Mouse (Mus musculus) midbrain, embryonic 10.5 days (tissue): Measurements from ENCODE around the gene Otx1. TPM values are rescaled to one million over a fixed set of nuclear protein-coding genes. Genes with fewer than 3 reads are reported as not detected.
A peak's percentile ranks its signal among the peaks of the same experiment; 100 is the strongest.

Experiments
- DNase-seq: peaks from one replicate; pipeline ENCODE4 v3.0.0-alpha.2; 2017; ENCODE audit warnings: low spot score
- H3K27ac ChIP-seq: fragments of 300-500 bp; sonication (generic); replicated peaks from 2 replicates; pipeline ENCODE4 v1.5.1; 2016; ENCODE audit warnings: mild to moderate bottlenecking
- H3K27me3 ChIP-seq: fragments of 300-500 bp; sonication (generic); 2 replicates; pipeline ENCODE4 v1.6.1; 2016; ENCODE audit warnings: low read depth, mild to moderate bottlenecking; ENCODE audit not compliant: poor library complexity, severe bottlenecking
- H3K36me3 ChIP-seq: fragments of 300-500 bp; sonication (generic); 2 replicates; pipeline ENCODE4 v1.6.1; 2016; ENCODE audit warnings: mild to moderate bottlenecking, moderate library complexity
- H3K4me1 ChIP-seq: fragments of 300-500 bp; sonication (generic); 2 replicates; pipeline ENCODE4 v1.6.1; 2016
- H3K4me3 ChIP-seq: fragments of 300-500 bp; sonication (generic); 2 replicates; pipeline ENCODE4 v1.5.1; 2016; ENCODE audit warnings: mild to moderate bottlenecking, moderate library complexity
- H3K9me3 ChIP-seq: fragments of 300-500 bp; sonication (generic); replicated peaks from 2 replicates; pipeline ENCODE4 v1.6.1; 2016; ENCODE audit warnings: mild to moderate bottlenecking
- WGBS: fragments of 180-500 bp; shearing (Covaris S2); methylation state at CpG from one replicate; pipeline ENCODE4 v1.1.7; 2016; 5-methylcytosine and 5-hydroxymethylcytosine counted together
- polyA plus RNA-seq: library from polyadenylated mRNA; unstranded; fragments of >200 nt; fragmentation: Nextera tagmentation; extraction: Ambion mirVana; gene quantifications from 2 replicates; pipeline ENCODE4 v1.2.1, GENCODE M21; 2016

Gene Otx1
- polyA plus RNA-seq, 1 experiment from 2014 or later = 44.5 TPM

DNA sequence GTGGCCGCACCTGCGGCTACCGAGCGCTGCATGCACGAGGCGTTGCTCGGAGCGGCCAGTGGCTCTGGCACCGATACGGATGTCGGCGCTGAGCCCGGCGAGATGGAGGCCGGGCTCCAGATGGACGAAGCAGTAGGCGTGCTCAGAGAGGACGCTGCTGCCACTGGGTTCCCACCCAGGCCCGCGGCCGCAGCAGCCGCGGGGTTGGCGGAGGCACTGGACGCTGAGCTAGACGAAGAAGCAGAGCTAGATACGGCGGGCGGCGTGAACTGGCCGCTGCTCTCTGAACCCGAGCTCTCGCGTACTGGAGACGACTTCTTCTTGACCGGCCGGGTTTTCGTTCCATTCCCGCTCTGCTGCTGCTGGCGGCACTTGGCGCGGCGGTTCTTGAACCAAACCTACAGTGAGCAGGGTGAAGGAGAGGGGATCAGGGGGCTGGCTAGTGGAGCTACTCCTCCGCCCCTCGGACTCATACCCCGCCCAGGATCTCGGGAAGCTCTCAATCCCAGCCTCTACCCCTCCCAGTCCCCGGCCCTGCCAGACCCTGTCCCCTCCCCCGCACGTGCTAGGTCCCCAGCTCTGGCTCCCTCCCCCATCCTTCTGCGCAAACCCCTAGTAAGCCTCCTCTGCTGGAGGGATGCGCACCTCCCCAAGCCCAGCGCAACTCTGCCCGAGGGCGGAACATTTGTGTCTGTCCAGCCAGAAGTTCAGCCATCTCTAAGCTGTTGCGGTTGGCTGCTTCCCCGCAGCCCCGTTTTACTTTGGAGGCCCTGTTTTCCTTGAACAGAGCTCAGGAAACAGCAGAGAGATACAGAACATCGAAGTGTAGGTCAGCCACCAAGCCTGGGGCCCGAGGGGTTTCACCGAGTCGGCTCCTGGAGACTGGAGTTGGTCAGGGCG lies 5.8 kb downstream of the Otx1 start:
- Histone ChIP-seq H3K27ac (peak overlapping the region; percentile 100), H3K36me3 (peaks cover 63% of the 10 kb centered on the region), H3K27me3 (peaks cover 94% of the 10 kb centered on the region), H3K9me3 (no peaks in the 10 kb centered on the region), H3K4me1 (peaks cover 84% of the 10 kb centered on the region), H3K4me3 (peak overlapping the region; percentile 85)
- 1% methylated on average over 63 of the region's 63 CpGs for WGBS
- peak; percentile 88 for DNase-seq

DNA sequence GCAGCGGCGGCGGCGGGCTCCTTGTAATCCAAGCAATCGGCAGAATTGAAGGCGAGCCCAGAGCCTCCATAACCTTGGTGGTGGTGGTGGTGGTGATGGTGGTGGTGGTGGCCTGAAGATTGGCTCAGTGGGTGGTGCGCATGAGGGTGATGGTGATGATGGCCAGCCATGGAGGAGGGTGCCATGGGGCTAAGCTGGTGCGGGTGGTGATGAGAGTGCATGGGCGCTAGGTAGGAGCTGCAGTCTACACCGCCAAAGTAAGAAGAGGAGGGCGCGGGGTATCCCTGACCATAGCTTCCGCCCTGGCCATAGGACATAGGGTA lies 6.4 kb downstream of the Otx1 start:
- peak; percentile 60 for DNase-seq
- WGBS = 6% methylated on average over 13 of the region's 13 CpGs
- peaks cover 84% of the 10 kb centered on the region for H3K4me1 ChIP-seq
- peak overlapping the region; percentile 100 for H3K27ac ChIP-seq
- peaks cover 100% of the 10 kb centered on the region for H3K27me3 ChIP-seq
- peaks cover 63% of the 10 kb centered on the region for H3K36me3 ChIP-seq
- H3K9me3 ChIP-seq = no peaks in the 10 kb centered on the region
- H3K4me3 ChIP-seq = peak overlapping the region; percentile 85

DNA sequence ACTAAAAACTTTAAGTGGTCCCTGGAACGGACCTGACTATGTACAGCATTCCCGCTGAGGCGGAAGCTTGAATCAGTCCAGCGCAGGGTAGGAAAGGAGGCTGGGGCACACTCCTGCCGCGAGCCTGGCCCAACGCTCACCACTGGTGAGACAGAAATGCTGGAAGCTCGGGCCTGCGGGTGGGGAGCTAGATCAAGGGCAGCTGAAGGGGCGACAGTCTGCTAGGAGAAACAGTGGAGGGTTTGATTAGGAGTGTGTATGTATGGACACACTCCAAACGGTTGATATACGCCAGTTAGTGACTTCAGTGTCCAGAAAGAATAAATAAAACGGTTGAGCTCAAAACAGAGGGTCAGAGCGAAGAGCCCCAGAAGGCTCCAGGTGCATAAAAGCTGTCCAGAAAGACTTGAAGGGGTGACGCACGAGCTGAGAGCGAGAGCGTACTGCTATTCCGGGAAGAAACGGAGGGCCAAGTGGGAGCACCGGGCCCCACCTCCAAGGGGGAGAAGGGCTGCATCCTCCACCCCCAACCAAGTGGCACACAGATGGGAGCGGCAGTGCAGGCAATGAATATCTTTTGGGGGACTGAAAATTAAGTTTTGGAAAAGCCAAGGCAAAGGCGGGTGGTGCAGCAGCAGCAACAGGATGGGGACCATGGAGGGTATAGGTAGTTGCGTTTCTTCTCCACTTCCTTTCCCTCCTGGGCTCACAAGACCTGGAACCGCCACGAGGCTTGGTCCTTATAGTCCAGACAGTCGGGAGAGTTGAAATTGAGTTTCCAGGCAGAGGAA lies 7.0 kb downstream of the Otx1 start:
- Histone ChIP-seq H3K27me3 (peaks cover 100% of the 10 kb centered on the region), H3K27ac (peak overlapping the region; percentile 100), H3K36me3 (peaks cover 63% of the 10 kb centered on the region), H3K4me3 (peak overlapping the region; percentile 85), H3K9me3 (no peaks in the 10 kb centered on the region), H3K4me1 (peaks cover 78% of the 10 kb centered on the region)
- DNase-seq = peak; percentile 53
- WGBS = 7% methylated on average over 27 of the region's 27 CpGs

DNA sequence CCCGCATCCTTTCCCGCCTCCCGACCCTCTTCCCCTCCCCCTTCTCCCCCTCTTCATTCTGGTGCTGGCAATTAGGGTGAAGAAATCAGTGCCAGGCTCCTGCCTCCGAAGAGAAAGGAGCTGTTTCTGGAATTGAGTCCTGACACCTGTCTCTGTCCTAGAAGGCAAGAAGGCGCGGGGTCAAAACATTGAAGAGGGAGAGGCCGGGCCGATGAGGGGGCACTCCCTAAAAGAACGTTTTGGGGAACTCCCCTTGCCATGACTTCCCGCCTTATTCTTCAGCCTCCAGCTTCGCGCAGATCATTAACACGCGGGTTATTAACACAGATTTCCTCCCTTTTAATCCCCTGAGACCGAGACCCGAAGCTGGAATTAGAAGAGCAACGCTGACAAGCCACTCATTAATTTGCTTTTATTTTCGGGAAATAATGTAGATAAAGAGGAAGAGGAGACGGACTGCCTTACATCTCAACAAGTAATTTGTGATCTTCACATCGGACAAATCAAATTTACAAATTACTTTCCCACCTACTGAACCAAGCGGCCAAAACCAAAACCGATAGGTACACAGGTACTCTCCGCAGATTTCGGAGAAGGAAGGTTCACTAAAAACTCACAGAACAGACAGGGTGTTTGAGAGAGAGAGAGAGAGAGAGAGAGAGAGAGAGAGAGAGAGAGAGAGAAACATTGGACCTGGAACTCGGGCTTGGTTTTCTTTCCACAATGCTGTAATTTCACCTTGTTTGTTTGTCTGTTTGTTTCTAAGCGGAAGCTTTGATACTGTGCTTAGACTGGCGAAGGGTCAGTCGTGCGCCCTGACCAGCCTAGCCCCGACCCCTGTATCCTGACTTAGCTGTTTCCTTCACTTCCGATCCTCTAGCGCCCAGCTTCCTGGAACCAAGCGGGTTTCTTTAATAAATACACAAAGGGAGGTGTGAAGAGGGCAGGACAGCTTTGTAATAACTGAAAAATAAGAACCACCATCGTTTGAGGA lies 8.0 kb downstream of the Otx1 start:
- 3% methylated on average over 34 of the region's 34 CpGs for WGBS
- H3K27me3 ChIP-seq = peaks cover 96% of the 10 kb centered on the region
- peaks cover 70% of the 10 kb centered on the region for H3K4me1 ChIP-seq
- peak overlapping the region; percentile 85 for H3K4me3 ChIP-seq
- no peaks in the 10 kb centered on the region for H3K9me3 ChIP-seq
- H3K27ac ChIP-seq = peak overlapping the region; percentile 100
- H3K36me3 ChIP-seq = peaks cover 60% of the 10 kb centered on the region
- DNase-seq = peak; percentile 61

DNA sequence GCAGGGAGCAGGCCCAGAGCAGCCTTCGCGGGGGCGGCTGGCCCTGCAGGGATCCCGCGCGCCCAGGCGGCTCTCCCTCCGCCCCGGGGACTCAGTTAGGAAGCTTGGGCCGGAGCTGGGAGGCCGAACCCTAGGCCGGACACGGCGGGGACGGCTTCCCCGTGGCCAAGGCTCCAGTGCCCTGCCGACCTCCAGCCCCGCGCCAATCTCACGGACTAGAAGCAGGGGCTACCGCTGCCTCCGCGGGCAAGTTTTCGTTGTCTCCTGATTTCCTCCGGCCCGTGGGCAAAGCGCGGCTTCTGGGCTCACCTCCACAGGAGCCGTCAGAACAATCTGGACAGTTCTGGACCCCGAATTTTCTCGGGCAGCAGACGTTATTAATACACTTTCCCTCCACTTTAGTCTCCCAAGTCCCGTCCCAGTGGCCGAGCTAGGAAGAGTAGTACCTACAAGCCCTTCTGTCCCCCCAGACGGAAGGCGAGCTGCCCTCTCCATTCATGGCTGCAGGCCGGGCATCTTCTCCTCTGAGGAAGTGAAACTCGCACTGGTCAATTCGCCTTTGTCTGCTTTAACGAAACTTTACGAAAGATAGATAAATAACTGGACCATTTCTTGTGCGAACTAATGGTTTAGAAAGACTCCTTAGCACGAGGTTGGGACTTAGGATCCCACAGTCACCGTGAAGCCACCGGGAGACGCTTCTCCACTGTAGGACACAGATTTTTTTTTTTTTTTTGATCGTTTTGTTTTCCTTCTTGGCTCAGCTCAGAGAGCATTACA lies 8.9 kb downstream of the Otx1 start:
- Histone ChIP-seq H3K9me3 (no peaks in the 10 kb centered on the region), H3K4me1 (peaks cover 61% of the 10 kb centered on the region), H3K4me3 (peak overlapping the region; percentile 85), H3K27me3 (peaks cover 94% of the 10 kb centered on the region), H3K36me3 (peaks cover 51% of the 10 kb centered on the region), H3K27ac (peak overlapping the region; percentile 100)
- under 1% methylated on average over 47 of the region's 47 CpGs for WGBS
- peak; percentile 75 for DNase-seq

DNA sequence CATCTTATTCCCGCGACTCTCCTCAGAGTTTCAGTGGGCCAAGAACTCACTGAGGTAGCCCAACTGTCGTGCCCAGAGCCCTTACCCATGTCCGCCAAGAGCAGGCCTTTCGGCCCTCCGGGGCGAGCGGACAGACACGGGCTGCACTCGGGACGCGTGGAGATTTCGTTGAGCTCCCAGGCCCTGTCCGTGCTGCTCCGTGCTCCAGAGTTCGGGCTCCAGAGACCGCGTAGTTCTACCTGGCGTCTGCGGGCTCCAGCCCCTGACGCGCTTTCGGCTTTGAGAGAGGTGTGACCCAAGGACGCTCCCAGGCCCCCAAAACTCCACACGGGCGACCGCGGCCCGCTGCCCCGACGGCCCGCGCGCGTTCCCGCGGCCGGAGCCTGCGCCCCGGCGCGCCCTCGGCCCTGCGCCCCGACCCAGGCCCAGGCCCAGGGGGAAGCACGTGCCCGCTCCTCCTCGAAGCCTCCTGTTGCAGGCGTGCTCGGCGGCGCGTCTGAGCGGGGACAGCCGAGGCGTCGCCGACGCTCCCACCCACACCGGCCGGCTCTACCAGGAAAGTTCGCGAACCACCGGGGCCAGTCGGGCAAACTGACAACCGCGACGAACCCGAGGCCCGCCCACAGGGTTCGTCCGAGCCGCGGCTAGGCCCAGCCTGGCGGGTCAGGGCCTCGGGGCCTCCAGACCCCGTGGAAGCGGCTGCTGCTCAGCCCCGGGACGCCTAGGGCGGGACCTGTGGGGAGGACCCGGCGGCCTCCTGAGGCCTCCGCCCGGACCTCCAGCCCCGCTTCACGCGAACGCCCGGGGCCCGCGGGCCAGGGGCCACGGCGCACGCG lies 9.7 kb downstream of the Otx1 start:
- H3K27ac ChIP-seq = peak overlapping the region; percentile 100
- peaks cover 86% of the 10 kb centered on the region for H3K27me3 ChIP-seq
- H3K4me1 ChIP-seq = peaks cover 55% of the 10 kb centered on the region

DNA sequence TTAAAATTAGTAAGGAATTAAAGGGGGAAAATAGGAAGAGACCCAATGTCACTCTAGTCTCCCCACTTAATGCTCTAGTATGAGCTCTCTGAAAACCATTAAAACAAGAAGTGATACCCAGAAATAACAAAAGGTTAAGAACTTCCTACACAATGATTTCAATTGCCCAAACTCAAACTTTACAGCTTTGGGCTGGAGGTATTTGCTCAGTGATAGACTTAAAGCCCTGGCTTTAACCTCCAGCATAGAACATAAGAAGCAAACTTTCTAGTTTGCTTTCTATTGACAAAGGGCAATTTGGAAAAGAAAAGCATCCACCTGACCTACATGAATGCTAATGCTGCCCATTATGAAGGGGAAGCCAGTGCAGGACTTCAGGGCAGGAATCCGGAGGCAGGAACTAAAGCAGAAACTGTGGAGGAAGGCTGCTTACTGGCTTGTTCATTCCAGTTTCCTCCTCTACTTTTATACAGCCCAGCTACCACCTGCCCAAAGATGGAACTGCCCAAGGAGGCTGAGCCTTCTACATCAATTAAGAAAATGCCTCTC lies 14.2 kb downstream of the Otx1 start:
- Histone ChIP-seq H3K27me3 (peaks cover 41% of the 10 kb centered on the region), H3K27ac (no peak overlapping the region), H3K9me3 (no peaks in the 10 kb centered on the region), H3K4me1 (peaks cover 14% of the 10 kb centered on the region), H3K4me3 (no peak overlapping the region), H3K36me3 (peaks cover 3% of the 10 kb centered on the region; the same call in 1 of the 2 replicates)
- DNase-seq = no peak
- 75% methylated on average over 1 of the region's 1 CpGs for WGBS

More for the DNA sequence above, 9.7 kb downstream of the Otx1 start:
- 2% methylated on average over 96 of the region's 96 CpGs for WGBS
- peak overlapping the region; percentile 85 for H3K4me3 ChIP-seq
- DNase-seq = peak; percentile 78
- H3K9me3 ChIP-seq = no peaks in the 10 kb centered on the region
- H3K36me3 ChIP-seq = peaks cover 44% of the 10 kb centered on the region

DNA sequence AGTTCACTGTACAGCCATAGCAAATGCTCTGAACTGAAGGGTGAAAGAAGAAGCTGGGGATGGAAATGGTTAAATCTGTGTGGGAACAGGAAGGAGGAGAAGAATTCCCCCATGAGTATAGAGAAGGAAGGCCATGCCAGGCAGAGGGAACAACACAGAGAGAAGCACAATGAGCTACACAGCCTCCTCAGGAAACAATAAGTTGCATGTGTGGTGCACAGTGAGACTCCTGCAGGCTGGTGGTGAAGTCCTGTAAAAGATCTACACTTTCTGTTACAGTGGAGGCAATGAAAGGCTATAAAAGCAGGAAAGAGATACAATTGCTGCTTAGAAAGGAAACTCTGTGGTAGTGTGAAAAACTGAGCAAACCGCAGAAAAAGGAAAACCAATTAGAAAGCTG lies 17.6 kb downstream of the Otx1 start:
- no peaks in the 10 kb centered on the region for H3K36me3 ChIP-seq
- H3K27me3 ChIP-seq = peaks cover 11% of the 10 kb centered on the region
- DNase-seq = no peak
- no peaks in the 10 kb centered on the region for H3K9me3 ChIP-seq
- WGBS = 75% methylated on average over 1 of the region's 1 CpGs
- peaks cover 5% of the 10 kb centered on the region; the same call in 1 of the 2 replicates for H3K4me1 ChIP-seq
- no peak overlapping the region for H3K27ac ChIP-seq
- H3K4me3 ChIP-seq = no peak overlapping the region

DNA sequence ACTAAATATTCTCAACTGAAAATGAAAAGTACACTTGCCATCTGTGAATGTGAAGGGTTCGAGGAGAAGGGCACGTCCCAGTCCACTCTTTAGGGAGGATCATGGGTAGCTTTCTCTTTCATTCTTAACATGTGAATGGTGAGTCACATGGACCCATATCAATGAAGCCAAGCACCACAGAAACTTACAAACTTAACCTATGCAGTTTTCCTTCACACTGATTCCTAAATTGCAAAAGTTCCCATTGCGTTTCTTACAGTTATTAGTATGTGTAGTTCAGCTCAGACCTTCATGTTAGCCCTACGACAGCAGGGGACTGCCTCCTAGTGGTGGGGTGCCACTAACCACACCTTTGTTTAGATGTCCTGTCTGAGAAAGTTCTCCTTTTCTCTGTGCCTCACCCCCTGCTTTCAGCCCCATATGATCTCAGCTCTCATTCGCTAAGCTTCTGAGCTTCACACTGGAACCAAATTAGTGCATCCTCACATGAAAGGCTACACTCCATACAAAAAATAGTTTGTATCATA lies 28.6 kb downstream of the Otx1 start:
- H3K27ac ChIP-seq = no peak overlapping the region
- no peaks in the 10 kb centered on the region for H3K36me3 ChIP-seq
- H3K4me1 ChIP-seq = peaks cover 8% of the 10 kb centered on the region; the same call in 1 of the 2 replicates
- H3K4me3 ChIP-seq = no peak overlapping the region
- DNase-seq = no peak
- no peaks in the 10 kb centered on the region for H3K27me3 ChIP-seq
- 81% methylated on average over 5 of the region's 5 CpGs for WGBS
- H3K9me3 ChIP-seq = no peaks in the 10 kb centered on the region

DNA sequence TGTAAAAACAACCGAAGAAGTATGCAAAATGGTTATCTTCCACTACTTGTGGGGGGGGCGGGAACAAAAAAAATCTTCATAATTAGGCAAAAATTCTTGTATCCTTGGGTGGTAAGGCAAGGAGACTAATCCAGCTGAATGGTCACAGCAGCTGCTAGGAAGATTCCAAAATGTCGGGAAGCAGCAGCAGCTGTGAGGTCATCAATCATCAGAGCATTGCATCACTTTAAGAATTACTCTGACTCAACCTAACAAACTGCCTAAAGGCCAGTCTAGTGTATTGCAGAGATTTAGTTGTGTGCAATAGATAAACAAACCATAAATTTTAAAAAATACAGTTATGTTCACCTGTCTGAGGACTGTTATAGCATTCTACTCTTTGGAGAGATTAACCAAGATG lies 29.1 kb downstream of the Otx1 start:
- no peak overlapping the region for H3K27ac ChIP-seq
- no peaks in the 10 kb centered on the region for H3K36me3 ChIP-seq
- DNase-seq = no peak
- H3K27me3 ChIP-seq = no peaks in the 10 kb centered on the region
- H3K9me3 ChIP-seq = no peaks in the 10 kb centered on the region
- peaks cover 8% of the 10 kb centered on the region; the same call in 1 of the 2 replicates for H3K4me1 ChIP-seq
- WGBS = 91% methylated on average over 3 of the region's 3 CpGs
- no peak overlapping the region for H3K4me3 ChIP-seq
